Mouse (Mus musculus) stomach, embryonic 14.5 days (tissue): Measurements from ENCODE around the gene Chchd3. TPM values are rescaled to one million over a fixed set of nuclear protein-coding genes. Genes with fewer than 3 reads are reported as not detected.

ENCODE experiments used
- ATAC-seq: fragments of 200-750 bp; cut with Nextera tagmentation; 2 replicates; pipeline ENCODE4 v1.8.0; 2017; ENCODE audit warnings: low read depth, moderate TSS enrichment; ENCODE audit not compliant: insufficient number of reproducible peaks, insufficient read depth, low FRiP score
- H3K27ac ChIP-seq: fragments of 300-500 bp; sonication (generic); 2 replicates; pipeline ENCODE4 v1.5.1; 2014; ENCODE audit warnings: mild to moderate bottlenecking, low read length, moderate library complexity, mixed read lengths
- H3K27me3 ChIP-seq: fragments of 300-500 bp; sonication (generic); 2 replicates; pipeline ENCODE4 v1.6.1; 2014; ENCODE audit warnings: low read length, control low read depth, mixed read lengths; ENCODE audit not compliant: control insufficient read depth, insufficient read depth
- H3K36me3 ChIP-seq: fragments of 300-500 bp; sonication (generic); 2 replicates; pipeline ENCODE4 v1.6.1; 2014; ENCODE audit warnings: mild to moderate bottlenecking, control low read depth, low read length, moderate library complexity, mixed read lengths; ENCODE audit not compliant: control insufficient read depth, insufficient read depth
- H3K4me1 ChIP-seq: fragments of 300-500 bp; sonication (generic); 2 replicates; pipeline ENCODE4 v1.6.1; 2014; ENCODE audit warnings: low read length, control low read depth, mixed read lengths; ENCODE audit not compliant: control insufficient read depth, insufficient read depth
- H3K4me2 ChIP-seq: fragments of 300-500 bp; sonication (generic); replicated peaks from 2 replicates; pipeline ENCODE4 v1.6.1; 2014; ENCODE audit warnings: low read depth, low read length, control low read depth
- H3K4me3 ChIP-seq: fragments of 300-500 bp; sonication (generic); 2 replicates; pipeline ENCODE4 v1.5.1; 2014; ENCODE audit warnings: low read depth, low read length, control low read depth
- H3K9ac ChIP-seq: fragments of 300-500 bp; sonication (generic); replicated peaks from 2 replicates; pipeline ENCODE4 v1.6.1; 2014; ENCODE audit warnings: low read depth, mild to moderate bottlenecking, control low read depth, low read length, moderate library complexity, mixed read lengths
- H3K9me3 ChIP-seq: fragments of 300-500 bp; sonication (generic); 2 replicates; pipeline ENCODE4 v1.6.1; 2016; ENCODE audit warnings: low read depth, low read length, control low read depth; ENCODE audit not compliant: control insufficient read depth
- WGBS: fragments of 180-500 bp; shearing (Covaris S2); extraction: QIAGEN DNeasy Blood & Tissue Kit; methylation state at CpG from one replicate; pipeline ENCODE4 v1.1.7; 2014; 5-methylcytosine and 5-hydroxymethylcytosine counted together
- polyA plus RNA-seq: library from polyadenylated mRNA; unstranded; fragments of >200 nt; fragmentation: Nextera tagmentation; extraction: Ambion mirVana; gene quantifications from 2 replicates; pipeline ENCODE4 v1.2.1, GENCODE M21; 2014

Gene Chchd3
- polyA plus RNA-seq, 1 experiment from 2014 or later, result 96.4 TPM

- 23% methylated on average over 1 of the region's 1 CpGs for WGBS
- H3K9ac ChIP-seq, result no peak overlapping the region
- H3K4me1 ChIP-seq, result no peaks in the 10 kb centered on the region
- no peak overlapping the region for H3K27ac ChIP-seq
- H3K27me3 ChIP-seq, result no peaks in the 10 kb centered on the region
- no peaks in the 10 kb centered on the region for H3K9me3 ChIP-seq
- H3K4me3 ChIP-seq, result no peak overlapping the region
- H3K4me2 ChIP-seq, result no peak overlapping the region
- no peaks in the 10 kb centered on the region; the same call in 1 of the 2 replicates for H3K36me3 ChIP-seq
- ATAC-seq, result no peak
Measured at GRCm38 (mm10) chr6:32845463-32845862, 214.6 kb downstream of the Chchd3 start.

DNA sequence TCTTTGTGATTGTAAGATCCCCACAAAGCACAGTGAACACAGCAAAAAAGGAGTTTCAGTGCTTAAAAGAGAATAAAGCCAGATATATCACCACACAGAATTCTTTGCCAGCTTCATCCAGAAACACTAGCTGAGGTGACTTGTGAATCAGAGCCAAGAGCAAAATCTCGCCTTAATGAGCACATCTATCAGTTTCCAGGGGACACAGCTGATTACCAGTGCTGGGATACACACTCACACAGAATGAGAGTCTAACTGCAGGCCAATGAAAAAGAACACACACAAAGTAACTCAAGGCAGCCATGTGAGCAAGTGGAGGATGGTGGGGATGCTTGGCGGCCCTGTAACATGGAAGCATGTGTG lies 222.1 kb downstream of the Chchd3 start:
- Histone ChIP-seq H3K9ac (no peak overlapping the region), H3K4me3 (no peak overlapping the region), H3K4me2 (no peak overlapping the region), H3K27ac (no peak overlapping the region), H3K9me3 (no peaks in the 10 kb centered on the region), H3K27me3 (no peaks in the 10 kb centered on the region), H3K4me1 (no peaks in the 10 kb centered on the region), H3K36me3 (no peaks in the 10 kb centered on the region)
- 79% methylated on average over 2 of the region's 2 CpGs for WGBS
- ATAC-seq, result no peak

DNA sequence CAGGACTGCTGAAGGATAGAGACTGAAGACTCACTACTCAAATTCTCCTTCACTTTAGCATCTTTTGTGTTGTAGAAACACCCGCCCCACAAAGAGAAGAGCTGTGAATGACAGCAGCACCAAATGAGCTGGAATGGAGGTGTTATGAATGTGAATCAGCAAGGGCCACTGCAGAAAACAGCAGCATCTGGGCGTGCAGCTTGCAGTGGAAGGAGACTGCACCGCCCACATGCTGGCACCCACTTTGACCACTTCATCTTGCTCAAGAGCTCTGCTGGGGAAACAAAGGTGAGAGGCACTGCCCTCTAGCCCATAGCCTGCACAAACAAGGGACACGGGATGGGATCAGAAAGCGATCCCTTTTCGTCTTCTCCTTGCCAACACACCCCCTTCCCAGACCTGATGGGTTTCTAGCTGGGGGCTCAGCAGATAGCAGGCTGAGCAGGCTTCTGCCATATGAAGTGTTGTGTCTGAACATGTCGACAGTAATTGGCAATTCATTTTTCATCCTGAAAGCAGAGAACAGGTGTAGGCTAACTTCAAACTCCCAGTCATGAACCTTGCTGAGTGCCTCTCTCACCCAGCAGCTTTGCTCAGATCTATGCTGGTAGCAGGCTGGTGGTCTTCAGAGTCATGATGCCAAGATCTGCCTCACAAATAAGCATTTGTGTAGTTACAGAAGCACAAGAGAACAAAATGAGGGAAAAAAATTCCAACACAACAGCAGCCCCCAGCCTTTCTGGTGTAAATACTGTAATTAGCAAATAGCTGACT lies 222.7 kb downstream of the Chchd3 start:
- ATAC-seq, result no peak
- H3K27me3 ChIP-seq, result no peaks in the 10 kb centered on the region
- 65% methylated on average over 7 of the region's 7 CpGs for WGBS

GRCm38 (mm10) chr6:32823856-32824620 lies 236.0 kb downstream of the Chchd3 start:
- Histone ChIP-seq H3K27ac (peak overlapping the region; percentile 52; the same call in 1 of the 2 replicates), H3K4me2 (no peak overlapping the region), H3K27me3 (no peaks in the 10 kb centered on the region), H3K36me3 (no peaks in the 10 kb centered on the region), H3K9ac (no peak overlapping the region), H3K9me3 (no peaks in the 10 kb centered on the region), H3K4me3 (no peak overlapping the region), H3K4me1 (no peaks in the 10 kb centered on the region; the same call in 1 of the 2 replicates)
- ATAC-seq, result no peak
- 54% methylated on average over 12 of the region's 12 CpGs for WGBS

More for the DNA sequence above, 222.7 kb downstream of the Chchd3 start:
- Histone ChIP-seq H3K4me2 (no peak overlapping the region), H3K27ac (no peak overlapping the region), H3K9ac (no peak overlapping the region), H3K4me3 (no peak overlapping the region), H3K4me1 (no peaks in the 10 kb centered on the region), H3K36me3 (no peaks in the 10 kb centered on the region), H3K9me3 (no peaks in the 10 kb centered on the region)

DNA sequence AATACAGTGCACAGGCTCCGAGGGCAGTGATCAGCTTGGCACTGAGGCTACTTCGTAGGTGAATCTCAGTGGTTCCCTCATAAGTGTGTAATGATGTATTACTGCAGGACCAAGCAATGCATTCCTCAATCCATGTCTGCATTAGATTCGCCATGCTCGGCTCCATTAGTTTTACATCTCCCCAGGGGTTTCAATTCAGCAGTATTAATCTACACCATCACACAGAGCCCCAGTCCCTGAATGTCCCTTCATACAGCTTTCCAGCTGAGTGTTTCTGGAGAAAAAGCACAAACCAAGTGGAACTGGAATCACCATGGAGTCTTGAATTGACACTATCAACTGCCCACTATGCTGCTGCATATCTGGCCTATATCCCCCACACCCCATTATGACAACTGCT lies 241.1 kb downstream of the Chchd3 start:
- no peak for ATAC-seq
- Histone ChIP-seq H3K9ac (no peak overlapping the region), H3K27me3 (no peaks in the 10 kb centered on the region), H3K27ac (no peak overlapping the region), H3K4me2 (no peak overlapping the region), H3K4me1 (no peaks in the 10 kb centered on the region), H3K4me3 (no peak overlapping the region), H3K36me3 (no peaks in the 10 kb centered on the region), H3K9me3 (no peaks in the 10 kb centered on the region)
- WGBS, result 87% methylated on average over 4 of the region's 4 CpGs

GRCm38 (mm10) chr6:32808796-32809195 lies 251.3 kb downstream of the Chchd3 start:
- Histone ChIP-seq H3K9ac (no peak overlapping the region), H3K36me3 (no peaks in the 10 kb centered on the region), H3K4me3 (no peak overlapping the region), H3K27me3 (no peaks in the 10 kb centered on the region), H3K4me1 (no peaks in the 10 kb centered on the region), H3K9me3 (no peaks in the 10 kb centered on the region), H3K4me2 (no peak overlapping the region), H3K27ac (no peak overlapping the region)
- ATAC-seq, result no peak
- WGBS, result 93% methylated on average over 1 of the region's 1 CpGs

DNA sequence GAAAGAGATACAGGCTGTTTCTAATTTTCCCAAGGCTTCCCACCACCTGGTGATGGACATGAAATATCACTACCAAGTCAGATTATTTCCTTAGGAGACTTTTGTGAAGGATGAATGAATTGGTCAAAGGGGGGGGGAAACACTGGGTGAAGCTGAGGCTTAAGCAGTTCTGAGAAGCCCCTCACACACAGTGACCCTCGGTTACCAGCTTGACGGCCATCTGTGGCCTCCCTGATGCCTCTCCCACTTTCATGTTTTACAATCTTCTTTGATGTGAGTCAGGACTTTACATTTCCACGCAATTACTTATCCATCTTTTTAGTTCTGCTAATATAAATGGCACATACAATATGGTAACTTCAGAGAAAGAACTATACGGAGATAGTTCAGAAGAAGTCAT lies 252.3 kb downstream of the Chchd3 start:
- ATAC-seq, result no peak
- no peaks in the 10 kb centered on the region for H3K27me3 ChIP-seq
- H3K9ac ChIP-seq, result no peak overlapping the region
- H3K4me2 ChIP-seq, result no peak overlapping the region
- 62% methylated on average over 4 of the region's 4 CpGs for whole genome bisulfite sequencing
- no peaks in the 10 kb centered on the region for H3K4me1 ChIP-seq
- H3K4me3 ChIP-seq, result no peak overlapping the region
- no peaks in the 10 kb centered on the region for H3K36me3 ChIP-seq
- no peak overlapping the region for H3K27ac ChIP-seq
- H3K9me3 ChIP-seq, result no peaks in the 10 kb centered on the region

GRCm38 (mm10) chr6:32803646-32804045 lies 256.4 kb downstream of the Chchd3 start:
- ATAC-seq, result no peak
- Histone ChIP-seq H3K9me3 (no peaks in the 10 kb centered on the region), H3K27ac (no peak overlapping the region), H3K27me3 (no peaks in the 10 kb centered on the region), H3K4me1 (no peaks in the 10 kb centered on the region), H3K4me2 (no peak overlapping the region), H3K4me3 (no peak overlapping the region), H3K9ac (no peak overlapping the region), H3K36me3 (no peaks in the 10 kb centered on the region)
- 94% methylated on average over 4 of the region's 4 CpGs for WGBS
